Mouse (Mus musculus) forebrain, embryonic 14.5 days (tissue): ENCODE data around the gene Lims1. TPM values are rescaled to one million over a fixed set of nuclear protein-coding genes. Genes with fewer than 3 reads are reported as not detected.

Source experiments
- ATAC-seq: fragments of 200-750 bp; cut with Nextera tagmentation; 2 replicates; pipeline ENCODE4 v1.8.0; 2017; ENCODE audit warnings: mild to moderate bottlenecking, moderate library complexity
- DNase-seq: peaks from one replicate; pipeline ENCODE4 v3.0.0-alpha.2; 2015; ENCODE audit warnings: low spot score
- H3K27ac ChIP-seq: fragments of 300-500 bp; sonication (generic); 2 replicates; pipeline ENCODE4 v1.5.1; 2014; ENCODE audit warnings: low read depth, mild to moderate bottlenecking, control low read depth, low read length, moderate library complexity
- H3K27me3 ChIP-seq: fragments of 300-500 bp; sonication (generic); replicated peaks from 2 replicates; pipeline ENCODE4 v1.6.1; 2014; ENCODE audit warnings: low read length, control low read depth, mixed read lengths; ENCODE audit not compliant: control insufficient read depth, insufficient read depth
- H3K36me3 ChIP-seq: fragments of 300-500 bp; sonication (generic); 2 replicates; pipeline ENCODE4 v1.6.1; 2014; ENCODE audit warnings: low read length, control low read depth; ENCODE audit not compliant: control insufficient read depth, insufficient read depth
- H3K4me1 ChIP-seq: fragments of 300-500 bp; sonication (generic); 2 replicates; pipeline ENCODE4 v1.6.1; 2014; ENCODE audit warnings: antibody characterized with exemption, low read length, control low read depth; ENCODE audit not compliant: control insufficient read depth, insufficient read depth
- H3K4me2 ChIP-seq: fragments of 300-500 bp; sonication (generic); 2 replicates; pipeline ENCODE4 v1.6.1; 2014; ENCODE audit warnings: mild to moderate bottlenecking, control low read depth, low read length
- H3K4me3 ChIP-seq: fragments of 300-500 bp; sonication (generic); 2 replicates; pipeline ENCODE4 v1.5.1; 2014; ENCODE audit warnings: low read depth, low read length, control low read depth
- H3K9ac ChIP-seq: fragments of 300-500 bp; sonication (generic); 2 replicates; pipeline ENCODE4 v1.6.1; 2014; ENCODE audit warnings: mild to moderate bottlenecking, low read length, control low read depth, moderate library complexity
- H3K9me3 ChIP-seq: fragments of 300-500 bp; sonication (generic); replicated peaks from 2 replicates; pipeline ENCODE4 v1.6.1; 2016; ENCODE audit warnings: low read length, control low read depth, mixed read lengths; ENCODE audit not compliant: control insufficient read depth
- WGBS: fragments of 180-500 bp; shearing (Covaris S2); extraction: QIAGEN DNeasy Blood & Tissue Kit; methylation state at CpG from one replicate; pipeline ENCODE4 v1.1.7; 2014; 5-methylcytosine and 5-hydroxymethylcytosine counted together
- polyA plus RNA-seq: library from polyadenylated mRNA; unstranded; fragments of >200 nt; fragmentation: Nextera tagmentation; extraction: Ambion mirVana; gene quantifications from 2 replicates; pipeline ENCODE4 v1.2.1, GENCODE M21; 2014

The Lims1 gene
- polyA plus RNA-seq, result 66.8 and 68.1 TPM in 2 replicates

DNA sequence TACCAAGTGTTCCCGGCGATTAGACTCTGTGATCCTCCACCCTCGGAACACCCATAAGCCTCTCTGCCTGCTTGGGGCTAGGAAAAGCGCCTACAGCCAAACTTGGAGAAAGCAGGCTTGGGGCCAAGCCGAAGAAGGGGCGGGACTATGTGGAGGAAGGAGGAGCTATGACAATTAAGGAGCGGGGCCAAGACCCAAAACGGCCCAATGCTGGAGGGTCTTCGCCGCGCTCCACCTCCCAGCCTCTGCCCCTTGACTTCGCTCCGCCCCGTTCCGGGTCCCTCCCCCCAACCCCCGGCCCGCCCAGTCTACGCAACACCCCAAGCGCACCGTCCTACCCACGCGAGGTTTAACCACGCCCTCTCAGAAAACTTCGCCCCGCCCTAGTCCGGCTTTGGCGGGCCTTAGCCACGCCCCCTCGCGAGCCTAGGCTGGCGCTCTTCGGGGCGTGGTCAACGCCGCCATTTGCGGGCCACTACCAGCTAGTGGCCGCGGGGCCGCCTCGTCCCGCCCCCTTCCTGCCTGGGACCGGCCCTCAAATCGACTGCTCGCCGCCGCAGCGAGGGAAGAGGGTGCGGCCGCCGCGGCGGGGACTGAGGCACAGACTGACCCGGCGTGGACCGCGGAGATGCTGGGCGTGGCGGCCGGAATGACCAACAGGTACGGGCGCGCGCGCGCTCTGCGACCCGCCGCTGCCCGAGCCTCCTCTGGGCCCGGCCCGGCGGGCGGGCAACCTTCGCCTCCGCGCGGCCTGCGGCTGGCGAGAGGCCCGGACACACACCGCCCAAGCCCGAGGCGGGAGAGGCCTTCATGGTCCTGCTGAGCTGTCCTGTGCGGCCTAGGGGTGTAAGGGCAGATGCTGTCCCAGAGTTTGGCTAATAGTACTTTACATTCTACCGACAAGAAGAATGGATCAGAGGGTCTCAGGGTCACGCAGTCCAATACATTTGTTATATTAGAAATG lies at the start of gene Lims1:
TSS of gene Lims1 (plus strand) at position 439 of the 964 bp plus-strand sequence.
- DNase-seq, result peak; percentile 98
- Histone ChIP-seq H3K9ac (peak within 1 kb of the TSS; percentile 86), H3K4me2 (peak within 1 kb of the TSS; percentile 61), H3K4me3 (peak within 1 kb of the TSS; percentile 90), H3K27ac (peak within 1 kb of the TSS; percentile 72), H3K27me3 (no peaks in the 10 kb centered on the region), H3K9me3 (no peaks in the 10 kb centered on the region), H3K4me1 (peaks cover 11% of the 10 kb centered on the region), H3K36me3 (no peaks in the 10 kb centered on the region)
- 1% methylated on average over 69 of the region's 86 CpGs for WGBS
- peak; percentile 97 for ATAC-seq

DNA sequence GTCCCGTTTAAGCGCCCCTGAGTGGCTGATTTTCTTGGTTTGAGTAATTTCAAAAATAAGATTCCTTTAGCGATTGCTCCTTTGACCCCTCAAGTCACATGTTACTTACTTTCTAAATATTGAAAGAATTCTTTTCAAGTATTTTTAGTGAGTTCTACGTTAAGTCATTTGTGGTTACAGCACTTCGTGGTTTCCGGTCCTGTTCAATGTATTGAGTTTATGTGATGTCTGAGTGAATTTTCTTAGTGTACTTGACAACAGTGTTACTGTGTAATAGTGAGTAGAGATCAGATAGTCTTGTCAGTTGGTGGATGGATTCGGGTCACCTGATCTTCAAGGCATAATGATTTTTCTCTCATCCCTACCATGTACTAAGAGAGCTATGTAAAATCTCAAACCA lies 41.0 kb upstream of the Lims1 start:
- Histone ChIP-seq H3K36me3 (peaks cover 60% of the 10 kb centered on the region), H3K4me3 (no peak overlapping the region), H3K27ac (no peak overlapping the region), H3K4me2 (no peak overlapping the region), H3K4me1 (no peaks in the 10 kb centered on the region), H3K27me3 (no peaks in the 10 kb centered on the region), H3K9ac (no peak overlapping the region), H3K9me3 (no peaks in the 10 kb centered on the region)
- DNase-seq, result no peak
- 93% methylated on average over 7 of the region's 7 CpGs for WGBS
- ATAC-seq, result no peak

DNA sequence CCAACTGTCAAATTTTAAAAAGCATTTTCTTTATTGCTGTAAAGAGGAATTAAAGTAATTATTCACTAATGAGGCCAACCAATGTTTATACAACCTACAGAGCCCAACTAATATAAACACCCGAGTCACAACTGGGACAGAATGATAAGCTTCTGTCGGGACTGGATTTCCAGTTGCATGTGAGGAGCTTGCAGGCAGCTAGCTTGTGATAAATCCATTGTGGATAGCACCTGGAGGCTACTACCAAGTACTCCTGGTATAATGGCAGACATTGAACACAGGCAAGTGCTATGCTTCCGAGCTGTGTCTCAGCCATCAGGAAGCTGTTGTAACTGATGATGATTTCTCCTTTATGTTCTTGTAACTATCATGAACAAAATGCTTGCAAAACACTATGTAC lies 32.5 kb upstream of the Lims1 start:
- H3K9me3 ChIP-seq, result no peaks in the 10 kb centered on the region
- H3K27me3 ChIP-seq, result no peaks in the 10 kb centered on the region
- peaks cover 87% of the 10 kb centered on the region for H3K36me3 ChIP-seq
- DNase-seq (no peak), ATAC-seq (no peak)
- WGBS, result 88% methylated on average over 3 of the region's 3 CpGs
- no peak overlapping the region for H3K4me3 ChIP-seq
- H3K27ac ChIP-seq, result no peak overlapping the region
- H3K4me2 ChIP-seq, result no peak overlapping the region
- H3K4me1 ChIP-seq, result no peaks in the 10 kb centered on the region
- no peak overlapping the region for H3K9ac ChIP-seq

DNA sequence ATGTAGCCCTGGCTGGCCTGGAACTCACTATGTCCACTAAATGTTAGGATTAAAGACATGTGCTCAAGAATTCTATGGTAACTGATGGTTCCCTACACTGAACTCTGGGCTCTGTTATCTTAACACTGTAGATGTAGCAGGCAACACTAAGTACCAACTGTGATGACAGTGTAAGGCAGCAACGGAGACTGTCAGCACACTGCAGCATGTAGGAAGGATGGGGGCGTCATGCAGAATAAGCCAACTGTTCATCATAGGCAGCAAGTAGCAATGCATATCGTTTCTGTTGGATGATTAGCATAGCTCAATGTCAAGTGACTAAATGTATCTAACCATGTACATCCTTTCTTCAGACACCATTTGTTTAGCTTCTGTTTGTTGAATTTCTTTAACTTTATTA lies 29.0 kb upstream of the Lims1 start:
- H3K4me1 ChIP-seq, result no peaks in the 10 kb centered on the region
- 98% methylated on average over 3 of the region's 3 CpGs for WGBS
- H3K4me3 ChIP-seq, result no peak overlapping the region

GRCm38 (mm10) chr10:58295605-58296004 lies 27.7 kb upstream of the Lims1 start:
- no peaks in the 10 kb centered on the region for H3K4me1 ChIP-seq
- H3K36me3 ChIP-seq, result peaks cover 89% of the 10 kb centered on the region
- no peaks in the 10 kb centered on the region for H3K9me3 ChIP-seq
- ATAC-seq (no peak), DNase-seq (no peak)
- 96% methylated on average over 3 of the region's 3 CpGs for WGBS
- H3K4me3 ChIP-seq, result no peak overlapping the region
- no peaks in the 10 kb centered on the region for H3K27me3 ChIP-seq
- H3K27ac ChIP-seq, result no peak overlapping the region
- H3K4me2 ChIP-seq, result no peak overlapping the region
- H3K9ac ChIP-seq, result no peak overlapping the region

More for the DNA sequence above, 29.0 kb upstream of the Lims1 start:
- Histone ChIP-seq H3K36me3 (peaks cover 88% of the 10 kb centered on the region), H3K9ac (no peak overlapping the region), H3K27ac (no peak overlapping the region), H3K4me2 (no peak overlapping the region), H3K27me3 (no peaks in the 10 kb centered on the region), H3K9me3 (no peaks in the 10 kb centered on the region)
- DNase-seq, result no peak
- no peak for ATAC-seq

DNA sequence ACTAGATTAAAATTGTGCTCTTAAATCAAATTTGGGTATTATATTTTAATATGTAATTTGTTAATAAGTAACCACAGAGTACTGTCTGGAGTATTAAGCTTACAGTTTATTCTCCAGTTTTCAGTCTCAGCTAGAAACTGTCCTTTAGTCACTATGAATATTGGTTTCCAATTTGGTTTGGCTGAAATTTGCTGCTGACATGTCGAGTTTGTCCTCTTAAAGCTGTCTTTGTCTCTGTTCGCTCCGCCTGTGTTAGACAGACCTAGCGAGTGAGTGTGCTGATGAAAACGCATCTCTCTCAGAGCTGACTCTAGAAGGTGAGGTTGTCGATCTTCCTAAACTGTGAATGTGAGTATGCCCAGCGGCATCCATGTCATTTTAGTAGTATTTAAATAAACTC lies 18.3 kb upstream of the Lims1 start:
- Histone ChIP-seq H3K4me1 (no peaks in the 10 kb centered on the region), H3K27ac (no peak overlapping the region), H3K4me3 (no peak overlapping the region), H3K4me2 (no peak overlapping the region), H3K27me3 (no peaks in the 10 kb centered on the region), H3K9ac (no peak overlapping the region), H3K36me3 (peaks cover 46% of the 10 kb centered on the region), H3K9me3 (no peaks in the 10 kb centered on the region)
- no peak for ATAC-seq
- 92% methylated on average over 7 of the region's 7 CpGs for WGBS
- DNase-seq, result no peak

DNA sequence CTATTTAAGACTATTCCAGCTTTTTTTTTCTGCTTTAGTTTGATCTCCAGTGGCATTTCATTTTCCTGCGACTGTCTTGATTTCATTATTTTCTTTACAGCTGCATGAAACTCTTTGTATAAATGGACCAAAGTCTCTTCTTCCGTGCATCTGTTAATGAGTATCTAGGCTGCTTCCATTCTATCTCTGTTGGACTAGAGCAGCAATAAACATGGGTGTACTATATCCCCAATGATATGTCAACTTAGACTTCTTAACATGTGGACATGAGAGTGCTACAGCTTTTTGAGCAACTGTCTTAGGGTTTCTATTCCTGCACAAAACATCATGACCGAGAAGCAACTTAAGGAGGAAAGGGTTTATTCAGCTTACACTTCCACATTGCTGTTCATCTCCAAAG lies 16.4 kb upstream of the Lims1 start:
- Histone ChIP-seq H3K9ac (no peak overlapping the region), H3K9me3 (no peaks in the 10 kb centered on the region), H3K27me3 (no peaks in the 10 kb centered on the region), H3K4me2 (no peak overlapping the region), H3K4me1 (no peaks in the 10 kb centered on the region), H3K27ac (no peak overlapping the region), H3K4me3 (no peak overlapping the region), H3K36me3 (peaks cover 39% of the 10 kb centered on the region)
- 91% methylated on average over 3 of the region's 3 CpGs for WGBS
- DNase-seq (no peak), ATAC-seq (no peak)

GRCm38 (mm10) chr10:58310791-58311190 lies 12.5 kb upstream of the Lims1 start:
- no peaks in the 10 kb centered on the region for H3K27me3 ChIP-seq
- H3K4me2 ChIP-seq, result no peak overlapping the region
- peaks cover 28% of the 10 kb centered on the region for H3K36me3 ChIP-seq
- ATAC-seq, result no peak
- no peak overlapping the region for H3K4me3 ChIP-seq
- WGBS, result 83% methylated on average over 1 of the region's 1 CpGs
- no peak overlapping the region for H3K9ac ChIP-seq
- no peaks in the 10 kb centered on the region for H3K4me1 ChIP-seq
- no peak overlapping the region for H3K27ac ChIP-seq
- DNase-seq, result no peak
- no peaks in the 10 kb centered on the region for H3K9me3 ChIP-seq

- no peak overlapping the region for H3K4me3 ChIP-seq
- no peaks in the 10 kb centered on the region for H3K9me3 ChIP-seq
- no peaks in the 10 kb centered on the region for H3K27me3 ChIP-seq
- over 99% methylated on average over 5 of the region's 5 CpGs for WGBS
- no peak overlapping the region for H3K9ac ChIP-seq
- H3K36me3 ChIP-seq, result peaks cover 20% of the 10 kb centered on the region
- H3K27ac ChIP-seq, result no peak overlapping the region
- DNase-seq, result no peak
- no peak overlapping the region for H3K4me2 ChIP-seq
- ATAC-seq, result no peak
- H3K4me1 ChIP-seq, result no peaks in the 10 kb centered on the region
Measured at GRCm38 (mm10) chr10:58312887-58313286, 10.4 kb upstream of the Lims1 start.
